Mouse (Mus musculus) Muller cell, postnatal 12 days (primary cell): ENCODE measurements around the gene Kdm1b.

Experiments
- DNase-seq: peaks from one replicate; pipeline ENCODE4 v3.0.0-alpha.2; 2015; ENCODE audit errors: inconsistent ontology term

The Kdm1b gene

GRCm38 (mm10) chr13:47043030-47043680 lies at the start of gene Kdm1b:
Kdm1b (plus strand) TSS chr13:47043499.
- peak; percentile 100 for DNase-seq

- DNase-seq = no peak
Observed at GRCm38 (mm10) chr13:46997355-46997754, 45.9 kb upstream of the Kdm1b start.

- no peak for DNase-seq
Observed at GRCm38 (mm10) chr13:46999498-46999897, 43.8 kb upstream of the Kdm1b start.

- no peak for DNase-seq
Observed at GRCm38 (mm10) chr13:47001590-47001989, 41.7 kb upstream of the Kdm1b start.

- no peak for DNase-seq
Observed at GRCm38 (mm10) chr13:47013740-47014139, 29.6 kb upstream of the Kdm1b start.

- DNase-seq = peak; percentile 76
Observed at GRCm38 (mm10) chr13:47014334-47015194, 28.7 kb upstream of the Kdm1b start, which contains the start of gene Nhlrc1. Nhlrc1 (minus strand) TSS chr13:47014850.

- DNase-seq = no peak
Observed at GRCm38 (mm10) chr13:47015195-47015501, 28.2 kb upstream of the Kdm1b start.

- peak; percentile 51 for DNase-seq
Observed at GRCm38 (mm10) chr13:47017259-47017658, 26.0 kb upstream of the Kdm1b start.

GRCm38 (mm10) chr13:47019774-47020173 lies 23.5 kb upstream of the Kdm1b start:
- no peak for DNase-seq

GRCm38 (mm10) chr13:47020798-47021197 lies 22.5 kb upstream of the Kdm1b start:
- peak; percentile 66 for DNase-seq

- no peak for DNase-seq
Observed at GRCm38 (mm10) chr13:47030376-47031107, 12.8 kb upstream of the Kdm1b start.

- DNase-seq = no peak
Observed at GRCm38 (mm10) chr13:47033602-47034001, 9.7 kb upstream of the Kdm1b start.

GRCm38 (mm10) chr13:47037946-47038345 lies 5.4 kb upstream of the Kdm1b start:
- no peak for DNase-seq

- no peak for DNase-seq
Observed at GRCm38 (mm10) chr13:47040061-47040460, 3.2 kb upstream of the Kdm1b start.

GRCm38 (mm10) chr13:47042024-47042633 lies 1.2 kb upstream of the Kdm1b start:
- peak; percentile 6 for DNase-seq

- DNase-seq = peak; percentile 31
Observed at GRCm38 (mm10) chr13:47043833-47044616, 726 bp downstream of the Kdm1b start.

- no peak for DNase-seq
Observed at GRCm38 (mm10) chr13:47044617-47044947, 1.3 kb downstream of the Kdm1b start, which contains the start of gene Tpmt. Tpmt (minus strand) TSS chr13:47044737.

- no peak for DNase-seq
Observed at GRCm38 (mm10) chr13:47047996-47048395, 4.7 kb downstream of the Kdm1b start.

GRCm38 (mm10) chr13:47050009-47050408 lies 6.7 kb downstream of the Kdm1b start:
- no peak for DNase-seq

GRCm38 (mm10) chr13:47053971-47054370 lies 10.7 kb downstream of the Kdm1b start:
- DNase-seq = peak; percentile 86

- no peak for DNase-seq
Observed at GRCm38 (mm10) chr13:47056126-47056525, 12.8 kb downstream of the Kdm1b start.
